Mouse (Mus musculus): ENCODE measurements around the gene Mlf2. TPM values are rescaled to one million over a fixed set of nuclear protein-coding genes. Genes with fewer than 3 reads are reported as not detected.

Mlf2 gene
- polyA plus RNA-seq, 1 experiment from 2014 or later, result 407 TPM

- H3K27me3 ChIP-seq, result no peaks in the 10 kb centered on the region
- H3K4me3 ChIP-seq (replicated peaks), result no peak overlapping the region
- no peak overlapping the region for H3K9ac ChIP-seq (replicated peaks)
- H3K4me1 ChIP-seq (replicated peaks), result no peaks in the 10 kb centered on the region
- 0 out of 2 replicates have a peak, but pooled peaks have one; percentile 13 for ATAC-seq (ENCODE audit: insufficient number of reproducible peaks, insufficient read depth, low FRiP score, low TSS enrichment, low read depth)
- peaks cover 63% of the 10 kb centered on the region for H3K36me3 ChIP-seq
- no peak overlapping the region for H3K27ac ChIP-seq
- 88% methylated on average over 7 of the region's 7 CpGs for WGBS
- no peak overlapping the region for H3K4me2 ChIP-seq
- no peaks in the 10 kb centered on the region for H3K9me3 ChIP-seq
These were observed 7.4 kb downstream of the Mlf2 start for GRCm38 (mm10) chr6:124938554-124938953.

GRCm38 (mm10) chr6:124941679-124942078 is 10.5 kb downstream of the Mlf2 start:
- no peaks in the 10 kb centered on the region for H3K9me3 ChIP-seq
- no peak for ATAC-seq (ENCODE audit: insufficient number of reproducible peaks, insufficient read depth, low FRiP score, low TSS enrichment, low read depth)
- H3K4me1 ChIP-seq (replicated peaks), result no peaks in the 10 kb centered on the region
- no peak overlapping the region for H3K27ac ChIP-seq
- H3K4me3 ChIP-seq (replicated peaks), result no peak overlapping the region
- no peak overlapping the region for H3K9ac ChIP-seq (replicated peaks)
- no peak overlapping the region for H3K4me2 ChIP-seq
- 84% methylated on average over 1 of the region's 1 CpGs for WGBS
- peaks cover 31% of the 10 kb centered on the region for H3K36me3 ChIP-seq
- no peaks in the 10 kb centered on the region for H3K27me3 ChIP-seq

GRCm38 (mm10) chr6:124943526-124943925 is 12.3 kb downstream of the Mlf2 start:
- Histone ChIP-seq H3K27ac (no peak overlapping the region), H3K27me3 (no peaks in the 10 kb centered on the region), H3K36me3 (peaks cover 15% of the 10 kb centered on the region), H3K9me3 (no peaks in the 10 kb centered on the region), H3K4me1 (replicated peaks) (no peaks in the 10 kb centered on the region), H3K4me2 (no peak overlapping the region), H3K9ac (replicated peaks) (no peak overlapping the region), H3K4me3 (replicated peaks) (no peak overlapping the region)
- ATAC-seq (ENCODE audit: insufficient number of reproducible peaks, insufficient read depth, low FRiP score, low TSS enrichment, low read depth), result no peak
- 91% methylated on average over 3 of the region's 3 CpGs for WGBS

GRCm38 (mm10) chr6:124953991-124954715 is 23.0 kb downstream of the Mlf2 start:
- Histone ChIP-seq H3K4me3 (replicated peaks) (no peak overlapping the region), H3K9ac (replicated peaks) (no peak overlapping the region), H3K9me3 (no peaks in the 10 kb centered on the region), H3K36me3 (peaks cover 41% of the 10 kb centered on the region), H3K4me1 (replicated peaks) (no peaks in the 10 kb centered on the region), H3K27me3 (no peaks in the 10 kb centered on the region), H3K27ac (no peak overlapping the region), H3K4me2 (no peak overlapping the region)
- 93% methylated on average over 2 of the region's 2 CpGs for WGBS
- ATAC-seq (ENCODE audit: insufficient number of reproducible peaks, insufficient read depth, low FRiP score, low TSS enrichment, low read depth), result no peak

GRCm38 (mm10) chr6:124955212-124955611 is 24.0 kb downstream of the Mlf2 start:
- Histone ChIP-seq H3K4me3 (replicated peaks) (no peak overlapping the region), H3K27me3 (no peaks in the 10 kb centered on the region), H3K9ac (replicated peaks) (no peak overlapping the region), H3K36me3 (peaks cover 51% of the 10 kb centered on the region), H3K4me1 (replicated peaks) (no peaks in the 10 kb centered on the region), H3K4me2 (no peak overlapping the region), H3K27ac (no peak overlapping the region), H3K9me3 (no peaks in the 10 kb centered on the region)
- WGBS, result 92% methylated on average over 4 of the region's 4 CpGs
- ATAC-seq (ENCODE audit: insufficient number of reproducible peaks, insufficient read depth, low FRiP score, low TSS enrichment, low read depth), result no peak

- peaks cover 77% of the 10 kb centered on the region for H3K36me3 ChIP-seq
- WGBS, result 84% methylated on average over 3 of the region's 3 CpGs
These were observed 26.9 kb downstream of the Mlf2 start for GRCm38 (mm10) chr6:124958127-124958526.

GRCm38 (mm10) chr6:124959960-124960359 is 28.8 kb downstream of the Mlf2 start:
- H3K36me3 ChIP-seq, result peaks cover 77% of the 10 kb centered on the region
- H3K27ac ChIP-seq, result no peak overlapping the region
- H3K9me3 ChIP-seq, result no peaks in the 10 kb centered on the region
- H3K4me3 ChIP-seq (replicated peaks), result no peak overlapping the region
- peaks cover 9% of the 10 kb centered on the region for H3K4me1 ChIP-seq (replicated peaks)
- no peaks in the 10 kb centered on the region for H3K27me3 ChIP-seq
- H3K9ac ChIP-seq (replicated peaks), result no peak overlapping the region
- WGBS, result 91% methylated on average over 13 of the region's 13 CpGs
- no peak overlapping the region for H3K4me2 ChIP-seq
- no peak for ATAC-seq (ENCODE audit: insufficient number of reproducible peaks, insufficient read depth, low FRiP score, low TSS enrichment, low read depth)

More at GRCm38 (mm10) chr6:124958127-124958526, 26.9 kb downstream of the Mlf2 start:
- Histone ChIP-seq H3K4me1 (replicated peaks) (no peaks in the 10 kb centered on the region), H3K4me2 (no peak overlapping the region), H3K27me3 (no peaks in the 10 kb centered on the region), H3K9ac (replicated peaks) (no peak overlapping the region), H3K4me3 (replicated peaks) (no peak overlapping the region), H3K27ac (no peak overlapping the region), H3K9me3 (no peaks in the 10 kb centered on the region)
- ATAC-seq (ENCODE audit: insufficient number of reproducible peaks, insufficient read depth, low FRiP score, low TSS enrichment, low read depth), result no peak

GRCm38 (mm10) chr6:124961021-124961420 is 29.8 kb downstream of the Mlf2 start:
- ATAC-seq (ENCODE audit: insufficient number of reproducible peaks, insufficient read depth, low FRiP score, low TSS enrichment, low read depth), result no peak
- H3K36me3 ChIP-seq, result peaks cover 66% of the 10 kb centered on the region

GRCm38 (mm10) chr6:124964638-124965037 is 33.5 kb downstream of the Mlf2 start:
- H3K4me3 ChIP-seq (replicated peaks), result peak overlapping the region; percentile 73
- H3K27ac ChIP-seq, result peak overlapping the region; percentile 91
- H3K4me1 ChIP-seq (replicated peaks), result peaks cover 14% of the 10 kb centered on the region
- H3K27me3 ChIP-seq, result no peaks in the 10 kb centered on the region
- peak; percentile 23; the same call in 1 of the 2 replicates for ATAC-seq (ENCODE audit: insufficient number of reproducible peaks, insufficient read depth, low FRiP score, low TSS enrichment, low read depth)
- H3K9ac ChIP-seq (replicated peaks), result peak overlapping the region; percentile 89
- peaks cover 44% of the 10 kb centered on the region for H3K36me3 ChIP-seq
- WGBS, result 37% methylated on average over 16 of the region's 16 CpGs
- 0 out of 2 replicates have a peak, but pooled peaks cover 4% of the 10 kb centered on the region for H3K9me3 ChIP-seq
- H3K4me2 ChIP-seq, result peak overlapping the region; percentile 92

More at GRCm38 (mm10) chr6:124961021-124961420, 29.8 kb downstream of the Mlf2 start:
- no peak overlapping the region for H3K27ac ChIP-seq
- H3K27me3 ChIP-seq, result no peaks in the 10 kb centered on the region
- H3K4me3 ChIP-seq (replicated peaks), result no peak overlapping the region
- H3K4me2 ChIP-seq, result no peak overlapping the region
- H3K9ac ChIP-seq (replicated peaks), result no peak overlapping the region
- peaks cover 10% of the 10 kb centered on the region for H3K4me1 ChIP-seq (replicated peaks)
- 93% methylated on average over 12 of the region's 12 CpGs for WGBS
- H3K9me3 ChIP-seq, result no peaks in the 10 kb centered on the region

- H3K4me3 ChIP-seq (replicated peaks), result peak within 1 kb of the TSS; percentile 73
- H3K9ac ChIP-seq (replicated peaks), result peak within 1 kb of the TSS; percentile 89
- H3K27ac ChIP-seq, result peak within 1 kb of the TSS; percentile 91
- ATAC-seq (ENCODE audit: insufficient number of reproducible peaks, insufficient read depth, low FRiP score, low TSS enrichment, low read depth), result peak; percentile 92
- peak within 1 kb of the TSS; percentile 92 for H3K4me2 ChIP-seq
- H3K27me3 ChIP-seq, result no peaks in the 10 kb centered on the region
- WGBS, result 1% methylated on average over 67 of the region's 68 CpGs
- 0 out of 2 replicates have a peak, but pooled peaks cover 4% of the 10 kb centered on the region for H3K9me3 ChIP-seq
- peaks cover 39% of the 10 kb centered on the region for H3K36me3 ChIP-seq
- peaks cover 14% of the 10 kb centered on the region for H3K4me1 ChIP-seq (replicated peaks)
These were observed 34.0 kb downstream of the Mlf2 start, which contains the start of gene Cops7a for GRCm38 (mm10) chr6:124965088-124965719. Gene Cops7a, minus strand, starts transcription at chr6:124965538.

- peak overlapping the region; percentile 89 for H3K9ac ChIP-seq (replicated peaks)
- 16% methylated on average over 15 of the region's 15 CpGs for WGBS
- H3K4me1 ChIP-seq (replicated peaks), result peaks cover 14% of the 10 kb centered on the region
- peak overlapping the region; percentile 92 for H3K4me2 ChIP-seq
- peak; percentile 4; the same call in 1 of the 2 replicates for ATAC-seq (ENCODE audit: insufficient number of reproducible peaks, insufficient read depth, low FRiP score, low TSS enrichment, low read depth)
- peak overlapping the region; percentile 91 for H3K27ac ChIP-seq
- H3K36me3 ChIP-seq, result peaks cover 33% of the 10 kb centered on the region
- H3K9me3 ChIP-seq, result 0 out of 2 replicates have a peak, but pooled peaks cover 4% of the 10 kb centered on the region
- H3K4me3 ChIP-seq (replicated peaks), result peak overlapping the region; percentile 73
- H3K27me3 ChIP-seq, result no peaks in the 10 kb centered on the region
These were observed 34.6 kb downstream of the Mlf2 start for GRCm38 (mm10) chr6:124965747-124966146.

Measured in limb, embryonic 12.5 days (tissue).